Mouse (Mus musculus) forebrain, postnatal 0 days (tissue): ENCODE measurements around the gene Arpc3. TPM values are rescaled to one million over a fixed set of nuclear protein-coding genes. Genes with fewer than 3 reads are reported as not detected.
"Not testable (repeated sequence)": the region's sequence is repeated elsewhere in the genome, so short reads cannot be mapped to it uniquely, and the experiment has no call there.

ENCODE experiments used
- ATAC-seq: fragments of 200-750 bp; cut with Nextera tagmentation; 2 replicates; pipeline ENCODE4 v1.8.0; 2017; ENCODE audit warnings: mild to moderate bottlenecking, moderate library complexity
- DNase-seq: peaks from one replicate; pipeline ENCODE4 v3.0.0-alpha.2; 2015
- H3K27ac ChIP-seq: fragments of 300-500 bp; sonication (generic); 2 replicates; pipeline ENCODE4 v1.5.1; 2014; ENCODE audit warnings: low read depth, mild to moderate bottlenecking, antibody characterized with exemption, low read length, moderate library complexity, mixed read lengths
- H3K27me3 ChIP-seq: fragments of 300-500 bp; sonication (generic); 2 replicates; pipeline ENCODE4 v1.6.1; 2014; ENCODE audit warnings: mild to moderate bottlenecking, low read length, mixed read lengths; ENCODE audit not compliant: insufficient read depth
- H3K36me3 ChIP-seq: fragments of 300-500 bp; sonication (generic); 2 replicates; pipeline ENCODE4 v1.6.1; 2014; ENCODE audit warnings: mild to moderate bottlenecking, moderate library complexity; ENCODE audit not compliant: insufficient read depth
- H3K4me1 ChIP-seq: fragments of 300-500 bp; sonication (generic); 2 replicates; pipeline ENCODE4 v1.6.1; 2014; ENCODE audit warnings: antibody characterized with exemption; ENCODE audit not compliant: insufficient read depth
- H3K4me2 ChIP-seq: fragments of 300-500 bp; sonication (generic); 2 replicates; pipeline ENCODE4 v1.6.1; 2014; ENCODE audit warnings: low read depth, mild to moderate bottlenecking, moderate library complexity
- H3K4me3 ChIP-seq: fragments of 300-500 bp; sonication (generic); 2 replicates; pipeline ENCODE4 v1.5.1; 2014; ENCODE audit warnings: low read depth, low read length, mixed read lengths
- H3K9ac ChIP-seq: fragments of 300-500 bp; sonication (generic); 2 replicates; pipeline ENCODE4 v1.6.1; 2014; ENCODE audit warnings: mild to moderate bottlenecking
- H3K9me3 ChIP-seq: fragments of 300-500 bp; sonication (generic); 2 replicates; pipeline ENCODE4 v1.6.1; 2016; ENCODE audit warnings: low read length
- CTCF ChIP-seq: sonication (generic); IDR thresholded peaks from 2 replicates; pipeline ENCODE4 v1.5.1; 2016; ENCODE audit warnings: antibody characterized with exemption, control low read depth, low read depth
- WGBS: fragments of 180-500 bp; shearing (Covaris S2); extraction: QIAGEN DNeasy Blood & Tissue Kit; methylation state at CpG from one replicate; pipeline ENCODE4 v1.1.7; 2014; 5-methylcytosine and 5-hydroxymethylcytosine counted together
- polyA plus RNA-seq: library from polyadenylated mRNA; unstranded; fragments of >200 nt; fragmentation: Nextera tagmentation; extraction: Ambion mirVana; gene quantifications from 2 replicates; pipeline ENCODE4 v1.2.1, GENCODE M21; 2015
- total RNA-seq: library from RNA; depleted of rRNA; stranded (reverse); fragments of >200 nt; gene quantifications from 2 replicates; pipeline ENCODE4 v1.2.3, GENCODE M21; 2014

Gene Arpc3
- total and polyA plus RNA-seq, 2 experiments from 2014 or later = 171 to 234 TPM

DNA sequence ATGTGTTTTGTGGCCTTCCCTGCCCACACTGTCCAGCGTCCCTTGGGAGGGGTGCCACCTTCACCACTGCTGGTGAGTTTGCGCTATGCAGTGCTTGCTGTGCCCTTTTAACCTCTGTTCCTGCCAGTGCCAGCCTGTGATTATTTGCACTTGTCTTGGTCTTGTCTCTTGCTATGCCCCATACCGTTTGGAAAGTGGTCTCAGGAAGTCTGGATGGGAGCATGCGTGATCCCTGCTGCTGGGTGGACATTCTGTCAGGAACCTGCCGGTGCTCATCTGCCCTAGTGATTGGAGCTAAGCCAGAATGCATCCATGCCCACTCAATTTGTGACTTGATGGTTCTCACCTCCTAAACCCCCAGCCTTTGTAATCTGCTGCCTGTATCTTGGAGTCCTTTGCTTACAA lies 59.2 kb downstream of the Arpc3 start:
- Histone ChIP-seq H3K4me3 (no peak overlapping the region), H3K36me3 (peaks cover 50% of the 10 kb centered on the region), H3K4me2 (no peak overlapping the region), H3K9ac (no peak overlapping the region), H3K27me3 (no peaks in the 10 kb centered on the region), H3K4me1 (no peaks in the 10 kb centered on the region), H3K9me3 (no peaks in the 10 kb centered on the region), H3K27ac (no peak overlapping the region)
- TF ChIP-seq CTCF = no peak
- no peak for ATAC-seq
- WGBS = 73% methylated on average over 5 of the region's 5 CpGs
- no peak for DNase-seq

DNA sequence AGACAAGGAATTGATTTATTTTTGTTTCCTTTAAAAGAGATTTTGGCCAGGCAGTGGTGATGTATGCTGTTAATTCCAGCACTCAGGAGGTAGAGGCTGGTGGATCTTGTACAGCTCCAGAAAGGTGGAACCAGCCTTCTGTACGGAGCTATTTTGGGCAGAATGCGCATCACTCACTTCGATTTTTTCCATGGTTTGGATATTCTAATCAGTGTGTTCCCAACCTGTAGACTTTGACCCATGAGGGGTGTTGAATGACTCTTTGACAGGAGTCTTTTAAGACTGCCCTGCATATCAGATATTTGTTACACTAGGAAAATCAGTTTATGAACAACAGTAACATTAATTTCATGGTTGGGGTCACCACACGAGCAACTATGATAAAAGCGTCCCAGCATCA lies 59.6 kb downstream of the Arpc3 start:
- Histone ChIP-seq H3K27me3 (no peaks in the 10 kb centered on the region), H3K4me3 (no peak overlapping the region), H3K27ac (no peak overlapping the region), H3K36me3 (peaks cover 48% of the 10 kb centered on the region), H3K4me2 (no peak overlapping the region), H3K9ac (no peak overlapping the region), H3K4me1 (no peaks in the 10 kb centered on the region), H3K9me3 (no peaks in the 10 kb centered on the region)
- ATAC-seq (no peak), DNase-seq (no peak)
- TF ChIP-seq CTCF = no peak
- WGBS = 93% methylated on average over 5 of the region's 5 CpGs

DNA sequence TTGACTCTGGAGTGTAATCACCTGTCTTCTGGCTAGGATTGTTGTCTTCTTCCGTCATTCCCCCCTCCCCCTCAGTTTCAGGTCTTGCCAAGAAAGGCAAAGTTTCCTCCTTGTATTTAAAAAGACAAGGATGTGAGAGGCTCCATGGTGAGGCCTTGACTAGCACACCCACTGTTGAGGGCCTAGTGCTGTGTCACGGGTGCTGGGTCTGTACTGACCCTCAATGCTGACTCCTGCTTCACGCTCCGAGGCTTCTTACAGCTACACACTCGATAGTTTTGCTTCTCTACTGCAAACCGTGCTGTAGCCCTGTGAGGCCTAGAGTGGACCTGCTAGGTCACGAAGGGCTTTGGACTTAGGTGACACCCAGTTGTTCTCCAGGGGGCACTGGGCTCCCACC lies 60.5 kb downstream of the Arpc3 start:
- Histone ChIP-seq H3K9ac (no peak overlapping the region), H3K27ac (no peak overlapping the region), H3K4me2 (no peak overlapping the region), H3K27me3 (no peaks in the 10 kb centered on the region), H3K9me3 (no peaks in the 10 kb centered on the region), H3K36me3 (peaks cover 49% of the 10 kb centered on the region), H3K4me3 (no peak overlapping the region), H3K4me1 (no peaks in the 10 kb centered on the region)
- no peak for TF ChIP-seq CTCF
- ATAC-seq = no peak
- no peak for DNase-seq
- 82% methylated on average over 7 of the region's 7 CpGs for WGBS

DNA sequence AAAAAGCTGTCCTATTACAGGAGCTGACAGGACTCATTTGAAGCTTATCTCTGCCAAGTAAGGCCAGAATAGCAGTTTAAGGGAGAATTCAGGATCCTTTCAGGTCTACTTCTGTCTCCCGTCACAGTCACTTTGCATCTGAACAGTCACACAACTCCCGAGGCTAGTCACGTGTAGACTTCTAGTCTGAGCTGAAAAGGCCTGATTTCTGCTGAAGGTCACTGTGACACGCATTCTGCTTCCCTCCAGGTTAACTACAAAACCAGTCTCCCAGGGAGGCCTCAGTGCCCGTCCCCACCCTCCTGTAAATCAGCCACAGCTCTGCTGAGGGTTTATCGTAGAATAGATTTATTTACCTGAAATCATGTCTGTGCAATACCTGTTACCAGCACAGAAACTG lies 61.5 kb downstream of the Arpc3 start:
- WGBS = 75% methylated on average over 6 of the region's 6 CpGs
- peaks cover 57% of the 10 kb centered on the region for H3K36me3 ChIP-seq

DNA sequence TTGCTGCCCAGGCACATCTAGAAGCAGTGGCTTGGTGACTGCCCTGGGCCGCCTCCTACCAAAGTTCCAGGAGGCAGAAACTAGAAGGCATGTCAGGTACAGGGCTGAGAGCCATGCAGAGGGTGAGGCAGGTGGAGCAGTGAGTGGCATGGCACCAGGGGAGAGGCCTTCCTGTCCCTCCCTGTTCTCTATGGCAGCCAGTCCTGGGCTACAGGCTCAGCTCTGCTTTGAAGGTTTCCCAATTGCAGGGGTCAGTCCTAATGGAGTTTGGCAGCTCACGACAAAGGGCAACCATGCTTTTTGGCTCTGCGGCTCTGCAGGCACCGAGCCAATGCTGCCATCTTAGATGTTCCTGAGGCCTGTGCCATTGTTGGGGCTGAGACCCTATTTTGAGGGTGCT lies 62.8 kb downstream of the Arpc3 start:
- H3K9ac ChIP-seq = no peak overlapping the region
- DNase-seq (no peak), ATAC-seq (no peak)
- H3K4me3 ChIP-seq = no peak overlapping the region
- H3K27ac ChIP-seq = no peak overlapping the region
- peaks cover 69% of the 10 kb centered on the region for H3K36me3 ChIP-seq
- 82% methylated on average over 4 of the region's 4 CpGs for WGBS
- H3K9me3 ChIP-seq = no peaks in the 10 kb centered on the region
- no peak for TF ChIP-seq CTCF
- no peak overlapping the region for H3K4me2 ChIP-seq
- no peaks in the 10 kb centered on the region for H3K27me3 ChIP-seq
- H3K4me1 ChIP-seq = no peaks in the 10 kb centered on the region

More for the DNA sequence above, 61.5 kb downstream of the Arpc3 start:
- DNase-seq = no peak
- no peaks in the 10 kb centered on the region for H3K9me3 ChIP-seq
- H3K4me1 ChIP-seq = no peaks in the 10 kb centered on the region
- H3K4me2 ChIP-seq = no peak overlapping the region
- no peak for ATAC-seq
- no peak overlapping the region for H3K27ac ChIP-seq
- H3K27me3 ChIP-seq = no peaks in the 10 kb centered on the region
- H3K9ac ChIP-seq = no peak overlapping the region
- no peak for TF ChIP-seq CTCF
- no peak overlapping the region for H3K4me3 ChIP-seq

DNA sequence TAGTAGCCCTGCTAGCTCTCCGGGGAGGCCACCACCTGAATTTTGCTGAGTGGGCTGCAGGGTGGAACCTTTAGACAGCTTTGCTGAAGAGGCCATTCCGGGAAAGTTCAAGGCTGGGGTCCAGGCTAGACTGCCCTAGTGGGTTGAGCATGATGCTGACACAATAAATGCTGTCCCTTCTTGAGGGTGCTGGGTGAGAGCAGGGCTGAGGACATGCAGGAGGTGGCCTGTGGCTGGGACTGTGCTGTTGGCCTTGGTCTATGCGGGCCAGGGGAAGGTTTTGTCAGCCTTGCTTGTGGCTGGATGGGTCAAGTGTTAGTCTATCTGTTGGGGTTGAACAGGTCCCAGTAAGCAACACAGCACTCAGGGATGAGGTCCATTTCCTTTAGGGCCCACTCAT lies 63.2 kb downstream of the Arpc3 start:
- Histone ChIP-seq H3K4me1 (no peaks in the 10 kb centered on the region), H3K36me3 (peaks cover 74% of the 10 kb centered on the region), H3K27me3 (no peaks in the 10 kb centered on the region), H3K4me2 (no peak overlapping the region), H3K27ac (no peak overlapping the region), H3K9me3 (no peaks in the 10 kb centered on the region), H3K9ac (no peak overlapping the region), H3K4me3 (no peak overlapping the region)
- DNase-seq (no peak), ATAC-seq (no peak)
- WGBS = 95% methylated on average over 3 of the region's 3 CpGs
- TF ChIP-seq CTCF = no peak

DNA sequence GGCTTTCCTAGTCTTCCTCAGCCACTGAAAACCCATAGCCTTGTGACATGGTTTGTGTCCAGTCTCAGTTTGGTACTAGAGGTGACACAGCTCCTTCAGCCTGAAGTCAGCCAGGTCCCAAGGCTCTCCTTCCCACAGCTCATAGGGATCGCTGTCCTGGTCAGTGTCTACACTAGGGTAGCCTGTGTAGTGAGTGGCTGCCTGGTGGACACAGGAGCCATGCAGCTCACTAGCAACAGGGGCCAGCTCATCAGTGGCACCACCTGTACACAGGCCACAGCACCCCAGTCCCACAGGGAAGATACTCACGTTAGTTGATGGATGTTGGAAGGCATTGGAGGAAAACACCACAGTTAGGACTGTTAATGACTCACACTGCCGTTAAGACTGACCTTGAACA lies 63.9 kb downstream of the Arpc3 start:
- Histone ChIP-seq H3K27ac (no peak overlapping the region), H3K9me3 (no peaks in the 10 kb centered on the region), H3K4me3 (no peak overlapping the region), H3K4me1 (no peaks in the 10 kb centered on the region), H3K36me3 (peaks cover 81% of the 10 kb centered on the region), H3K4me2 (no peak overlapping the region), H3K27me3 (no peaks in the 10 kb centered on the region), H3K9ac (no peak overlapping the region)
- DNase-seq (no peak), ATAC-seq (no peak)
- 95% methylated on average over 3 of the region's 3 CpGs for WGBS
- TF ChIP-seq CTCF = no peak

DNA sequence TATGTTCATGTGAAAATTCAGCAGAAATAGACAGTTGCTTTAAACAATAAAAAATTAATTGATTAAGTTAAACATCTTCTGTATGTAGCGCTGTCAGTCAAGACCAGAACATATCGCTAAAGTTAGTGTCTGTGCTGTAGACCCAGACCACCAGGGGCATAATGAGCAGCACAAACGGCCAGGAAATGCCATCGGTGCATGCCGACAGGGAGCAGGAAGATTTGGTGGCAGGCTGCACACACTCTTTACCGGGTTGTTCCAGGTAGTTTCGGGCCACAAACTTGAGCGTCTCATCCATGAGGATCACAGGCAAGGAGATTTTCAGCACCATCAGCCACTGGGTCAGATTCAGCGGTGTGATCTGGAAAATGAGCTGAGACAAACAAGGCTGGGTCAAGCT lies 65.4 kb downstream of the Arpc3 start:
- not testable (repeated sequence) for ATAC-seq

More for the DNA sequence above, 65.4 kb downstream of the Arpc3 start:
- not testable (repeated sequence) for H3K4me2 ChIP-seq, H3K9ac ChIP-seq, H3K4me3 ChIP-seq, H3K27ac ChIP-seq, H3K4me1 ChIP-seq, H3K9me3 ChIP-seq, H3K27me3 ChIP-seq, DNase-seq
- 88% methylated on average over 9 of the region's 9 CpGs for WGBS
- peaks cover 95% of the 10 kb centered on the region for H3K36me3 ChIP-seq
- TF ChIP-seq CTCF = peak; percentile 43
